Mouse (Mus musculus) CH12.LX (cell line): Measurements from ENCODE around the gene Il1r1. TPM values are rescaled to one million over a fixed set of nuclear protein-coding genes. Genes with fewer than 3 reads are reported as not detected.
A peak's percentile ranks its signal among the peaks of the same experiment; 100 is the strongest.

Experiments
- DNase-seq: peaks from one replicate; pipeline ENCODE4 v3.0.0-alpha.2; 2013; ENCODE audit errors: extremely low read depth
- H3K27ac ChIP-seq: 2 replicates; pipeline ENCODE4 v1.5.1; 2012; ENCODE audit warnings: low read depth, mild to moderate bottlenecking, control low read depth, moderate library complexity; ENCODE audit not compliant: insufficient read depth
- H3K27me3 ChIP-seq: replicated peaks from 2 replicates; pipeline ENCODE3; 2012; ENCODE audit warnings: inconsistent platforms
- H3K36me3 ChIP-seq, 2 experiments: replicated peaks in 1 of 2; 2 replicates each; pipeline versions ENCODE3 to v1.6.1; 2012; ENCODE audit warnings: inconsistent platforms in 1 of 2, low read length in 1 of 2, mild to moderate bottlenecking in 1 of 2, mixed read lengths in 1 of 2, moderate library complexity in 1 of 2; ENCODE audit not compliant: control insufficient read depth in 1 of 2, insufficient read depth in 1 of 2
- H3K4me1 ChIP-seq, 2 experiments: 2 replicates each; pipeline ENCODE4 v1.6.1; 2012; ENCODE audit warnings: inconsistent platforms in 1 of 2, moderate library complexity in 1 of 2; ENCODE audit not compliant: insufficient read depth in 2 of 2, control insufficient read depth in 1 of 2
- H3K4me2 ChIP-seq: 2 replicates; pipeline ENCODE4 v1.6.1; 2012; ENCODE audit warnings: low read depth, mild to moderate bottlenecking, control low read depth; ENCODE audit not compliant: poor library complexity, insufficient read depth, severe bottlenecking
- H3K4me3 ChIP-seq, 3 experiments: fragments of 150-350 bp in 1 of 3; sonication (generic) in 1 of 3; replicated peaks in 1 of 3; 2 replicates each; pipeline versions ENCODE3 to v1.5.1; 2011 to 2012; ENCODE audit warnings: low read depth in 2 of 3, low read length in 2 of 3, mild to moderate bottlenecking in 2 of 3, moderate library complexity in 2 of 3, control low read depth in 1 of 3, improper control_type of control experiment in 1 of 3, inconsistent platforms in 1 of 3, mixed read lengths in 1 of 3; ENCODE audit not compliant: poor library complexity in 1 of 3
- H3K79me2 ChIP-seq: replicated peaks from 2 replicates; pipeline ENCODE4 v1.6.1; 2012; ENCODE audit warnings: mild to moderate bottlenecking, moderate library complexity; ENCODE audit not compliant: control insufficient read depth, poor library complexity, insufficient read depth, severe bottlenecking; ENCODE audit errors: extremely low read depth
- H3K9ac ChIP-seq: 2 replicates; pipeline ENCODE4 v1.6.1; 2012; ENCODE audit warnings: low read depth, mild to moderate bottlenecking, control low read depth, moderate library complexity; ENCODE audit not compliant: insufficient read depth
- H3K9me3 ChIP-seq: replicated peaks from 2 replicates; pipeline ENCODE3; 2012; ENCODE audit warnings: low read length, inconsistent platforms, mixed read lengths
- BHLHE40 ChIP-seq: IDR thresholded peaks from 2 replicates; pipeline ENCODE4 v1.6.1; 2011; ENCODE audit warnings: mild to moderate bottlenecking, low read depth, low read length, improper control_type of control experiment
- CHD2 ChIP-seq: IDR thresholded peaks from 2 replicates; pipeline ENCODE4 v1.6.1; 2011; ENCODE audit warnings: low read length, improper control_type of control experiment
- E2F4 ChIP-seq: IDR thresholded peaks from 2 replicates; pipeline ENCODE4 v1.6.1; 2011; ENCODE audit warnings: low read depth, low read length, improper control_type of control experiment; ENCODE audit not compliant: insufficient replicate concordance
- ELF1 ChIP-seq: IDR thresholded peaks from 2 replicates; pipeline ENCODE4 v1.6.1; 2014; ENCODE audit warnings: low read depth, mild to moderate bottlenecking, inconsistent platforms, low read length, improper control_type of control experiment
- EP300 ChIP-seq: IDR thresholded peaks from 2 replicates; pipeline ENCODE4 v1.6.1; 2011; ENCODE audit warnings: low read length, improper control_type of control experiment
- JUN ChIP-seq: IDR thresholded peaks from 2 replicates; pipeline ENCODE4 v1.6.1; 2011; ENCODE audit warnings: low read depth, mild to moderate bottlenecking, low read length, improper control_type of control experiment, moderate library complexity; ENCODE audit not compliant: insufficient read depth
- MAX ChIP-seq: IDR thresholded peaks from 2 replicates; pipeline ENCODE4 v1.6.1; 2011; ENCODE audit warnings: low read length, improper control_type of control experiment
- MAZ ChIP-seq: IDR thresholded peaks from 2 replicates; pipeline ENCODE4 v1.6.1; 2012; ENCODE audit warnings: low read depth, mild to moderate bottlenecking, inconsistent platforms, low read length, improper control_type of control experiment, moderate library complexity
- NELFE ChIP-seq: IDR thresholded peaks from 2 replicates; pipeline ENCODE4 v1.6.1; 2011; ENCODE audit warnings: low read depth, low read length, improper control_type of control experiment
- NRF1 ChIP-seq: IDR thresholded peaks from 2 replicates; pipeline ENCODE4 v1.6.1; 2014; ENCODE audit warnings: low read depth, mild to moderate bottlenecking, inconsistent platforms, low read length, improper control_type of control experiment, moderate library complexity
- PAX5 ChIP-seq: IDR thresholded peaks from 2 replicates; pipeline ENCODE4 v1.6.1; 2012; ENCODE audit warnings: low read length, inconsistent platforms, mixed read lengths
- RCOR1 ChIP-seq: conservative IDR thresholded peaks from 2 replicates; pipeline ENCODE4 v1.6.1; 2012; ENCODE audit warnings: low read depth, mild to moderate bottlenecking, inconsistent platforms, low read length, improper control_type of control experiment
- SIN3A ChIP-seq: IDR thresholded peaks from 2 replicates; pipeline ENCODE4 v1.6.1; 2012; ENCODE audit warnings: low read length, improper control_type of control experiment, inconsistent platforms
- SMC3 ChIP-seq: IDR thresholded peaks from 2 replicates; pipeline ENCODE4 v1.6.1; 2011; ENCODE audit warnings: low read depth, low read length, improper control_type of control experiment
- TBP ChIP-seq: conservative IDR thresholded peaks from 2 replicates; pipeline ENCODE4 v1.6.1; 2011; ENCODE audit warnings: low read depth, low read length, improper control_type of control experiment
- TCF12 ChIP-seq: IDR thresholded peaks from 2 replicates; pipeline ENCODE4 v1.6.1; 2014; ENCODE audit warnings: low read depth, mild to moderate bottlenecking, inconsistent platforms, low read length, improper control_type of control experiment
- USF1 ChIP-seq: IDR thresholded peaks from 2 replicates; pipeline ENCODE4 v1.6.1; 2014; ENCODE audit warnings: low read depth, mild to moderate bottlenecking, inconsistent platforms, low read length, improper control_type of control experiment
- USF2 ChIP-seq: conservative IDR thresholded peaks from 2 replicates; pipeline ENCODE4 v1.6.1; 2011; ENCODE audit warnings: low read depth, low read length, improper control_type of control experiment
- ZC3H11A ChIP-seq: IDR thresholded peaks from 2 replicates; pipeline ENCODE4 v1.6.1; 2012; ENCODE audit warnings: low read depth, mild to moderate bottlenecking, inconsistent platforms, low read length, improper control_type of control experiment
- dilution Hi-C: fragments of 300-500 bp; cut with MboI; formaldehyde crosslinking; loops from 2 replicates; pipeline ENCODE4 v1.14.3; 2020; ENCODE audit warnings: low sequenced_read_pairs; ENCODE audit not compliant: extremely low pct_unique_long_range_greater_than_20kb, extremely low pct_ligation_motif_present
- in situ Hi-C: fragments of 300-500 bp; cut with MboI; formaldehyde crosslinking; loops from 3 replicates; pipeline ENCODE4 v1.14.3; 2019; ENCODE audit warnings: low sequenced_read_pairs, low pct_ligation_motif_present, low pct_unique_long_range_greater_than_20kb, mixed read lengths
- polyA plus RNA-seq: library from polyadenylated mRNA; unstranded; fragments of >175 nt; gene quantifications from 2 replicates; pipeline ENCODE4 v1.2.1, GENCODE M21; 2012; ENCODE audit warnings: low read depth; ENCODE audit not compliant: insufficient read length
- total RNA-seq, 2 experiments: library from RNA; depleted of rRNA; stranded (reverse); fragments of 300-350 nt in 1 of 2; fragments of >200 nt in 1 of 2; gene quantifications; 2 replicates each; pipeline ENCODE4 v1.2.3; 2012 to 2014

Il1r1 gene
- not detected in 2 replicates for total RNA-seq (2012; rRNA removed)
- total RNA-seq (2014; rRNA removed), result not detected in 2 replicates
- polyA plus RNA-seq, result 0.04 TPM in 1 of 2 replicates, not detected in the other

DNA sequence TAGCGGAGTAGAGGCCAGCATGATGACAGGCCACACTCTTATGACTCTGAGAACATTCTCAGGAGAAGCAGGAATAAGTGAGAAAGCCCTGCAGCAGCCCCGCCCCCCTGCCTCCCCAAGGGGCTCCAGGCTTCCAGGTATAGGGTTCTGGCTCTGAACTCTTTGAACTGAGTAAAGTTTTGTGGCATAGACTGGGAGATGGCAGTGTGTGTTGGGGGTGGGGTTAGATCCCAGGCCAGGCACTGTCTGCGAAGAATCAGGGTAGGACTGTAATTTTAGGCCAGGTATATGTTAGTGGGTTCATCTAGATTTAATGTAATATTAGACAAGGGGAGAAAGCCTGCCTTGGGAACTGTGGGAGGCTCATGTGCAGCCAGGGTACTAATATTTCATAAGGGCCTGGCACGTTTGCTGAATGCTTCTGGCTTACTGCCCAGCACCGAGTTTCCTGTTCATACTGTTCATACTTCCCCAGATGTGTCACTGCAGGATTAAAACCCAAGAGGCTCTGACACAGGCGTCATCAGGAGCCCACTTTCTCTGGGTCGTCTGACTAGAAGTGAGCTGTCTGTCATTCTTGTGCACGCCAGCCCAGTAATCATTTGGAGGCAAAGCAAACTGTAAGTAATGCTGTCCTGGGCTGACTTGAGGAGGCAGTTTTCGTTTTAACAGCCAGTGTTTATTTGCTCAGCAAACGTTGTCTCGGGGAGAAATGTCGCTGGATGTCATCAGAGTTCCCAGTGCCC lies at the start of gene Il1r1:
Gene Il1r1, plus strand, starts transcription at position 542 of the 746 bp plus-strand sequence.
- TF ChIP-seq E2F4 (no peak), PAX5 (no peak), NRF1 (no peak), MAZ (no peak), JUN (no peak), BHLHE40 (no peak), CHD2 (no peak), TBP (no peak), SIN3A (no peak), RCOR1 (no peak), USF2 (no peak), EP300 (no peak), MAX (no peak), ZC3H11A (no peak), ELF1 (no peak)
- no peaks in the 10 kb centered on the region for H3K36me3 ChIP-seq
- in situ Hi-C loops, result loop anchor here (25.0 kb wide), 1 partner anchor 212 kb away; no protein-coding TSS in a partner anchor
- DNase-seq, result no peak
- dilution Hi-C loops, result no loop called here
- H3K4me1 ChIP-seq, result no peaks in the 10 kb centered on the region
- H3K27ac ChIP-seq, result no peak within 1 kb of the TSS
- H3K9me3 ChIP-seq, result no peaks in the 10 kb centered on the region
- peak within 1 kb of the TSS; percentile 1; the same call in 1 of the 2 replicates for H3K4me2 ChIP-seq
- H3K4me3 ChIP-seq, result no peak within 1 kb of the TSS
- peaks cover 28% of the 10 kb centered on the region for H3K27me3 ChIP-seq
- H3K9ac ChIP-seq, result no peak within 1 kb of the TSS
- no peaks in the 10 kb centered on the region for H3K79me2 ChIP-seq

DNA sequence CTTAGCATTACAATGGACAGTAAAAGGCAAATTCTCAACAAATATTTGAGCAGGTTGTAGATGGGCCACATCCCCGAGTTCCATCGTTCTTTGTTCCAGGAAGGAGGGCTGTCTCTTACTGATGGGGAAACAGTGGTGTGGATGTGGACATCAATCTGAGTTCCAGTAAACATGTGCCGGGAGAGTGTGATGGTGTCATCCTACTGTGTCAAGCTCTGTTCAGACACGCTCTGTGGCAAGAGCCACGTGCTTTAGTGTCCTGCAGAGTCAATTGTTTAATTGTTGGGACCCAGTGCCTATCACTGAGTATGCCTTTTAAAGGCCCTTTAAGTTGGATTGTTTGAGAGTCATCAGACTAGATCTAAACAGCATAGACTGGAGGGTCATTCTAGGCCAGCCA lies 49.8 kb upstream of the Il1r1 start:
- in situ Hi-C loops, result no loop called here
- Histone ChIP-seq H3K36me3 (no peaks in the 10 kb centered on the region), H3K9me3 (peaks cover 2% of the 10 kb centered on the region), H3K27ac (no peak overlapping the region), H3K9ac (no peak overlapping the region), H3K27me3 (peaks cover 1% of the 10 kb centered on the region), H3K79me2 (no peaks in the 10 kb centered on the region), H3K4me2 (no peak overlapping the region), H3K4me3 (no peak overlapping the region), H3K4me1 (no peaks in the 10 kb centered on the region)
- no peak for DNase-seq
- TF ChIP-seq USF1 (no peak), JUN (no peak), TCF12 (no peak), MAX (no peak), NELFE (no peak), EP300 (no peak), SMC3 (no peak), E2F4 (no peak)
- dilution Hi-C loops, result no loop called here
